Mouse (Mus musculus) bone marrow, adult 2 months (tissue): ENCODE results near the gene Lce3d.

Experiments
- CTCF ChIP-seq: fragments of 200-500 bp; IDR thresholded peaks from 2 replicates; pipeline ENCODE4 v1.5.1; 2011; ENCODE audit warnings: low read length, control low read depth; ENCODE audit not compliant: control insufficient read depth, insufficient read depth
- POLR2A ChIP-seq: fragments of 200-500 bp; IDR thresholded peaks from 2 replicates; pipeline ENCODE4 v1.6.1; 2011; ENCODE audit warnings: low read depth, mild to moderate bottlenecking, control low read depth, low read length, borderline replicate concordance; ENCODE audit not compliant: control insufficient read depth

- peak; percentile 47 for TF ChIP-seq CTCF
- TF ChIP-seq POLR2A: no peak
Observed at GRCm38 (mm10) chr3:92998691-92999090, 41.5 kb downstream of the Lce3d start.
